17 mouse cellular contexts compared by ENCODE assay signal in the genomic region with DNA sequence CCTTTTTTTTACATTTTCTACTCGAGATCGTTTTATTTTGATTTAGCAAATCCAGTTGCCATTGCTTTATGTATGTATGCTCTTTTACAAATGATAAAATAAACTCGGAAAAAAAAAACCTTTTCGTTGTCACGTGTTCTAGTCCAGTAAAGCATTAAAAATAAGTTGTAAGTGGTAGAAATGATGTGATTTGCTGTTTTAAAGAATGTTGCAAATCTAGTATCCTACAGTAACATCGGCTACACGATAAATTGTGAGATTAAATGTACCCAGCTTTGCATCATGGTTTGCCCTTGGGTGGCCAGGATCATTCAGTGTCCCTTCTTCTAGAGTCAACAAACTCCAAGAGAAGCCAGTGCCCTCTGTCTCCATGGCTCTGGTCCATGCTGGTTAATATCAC. TPM values are rescaled to one million over a fixed set of nuclear protein-coding genes. Genes with fewer than 3 reads are reported as not detected.
"Had no signal": no experiment of that assay in that cellular context is flagged by ENCODE, and none has a peak within 500 bp of the region (broad histone marks: within the 10 kb centered on the region; RNA-seq: fewer than 3 reads in every experiment).

No protein-coding gene starts in this region.

- H3K27ac ChIP-seq: kidney, embryonic 15.5 days; left cerebral cortex, adult 2 months; limb, embryonic 10.5 days; liver, embryonic 13.5 days; lung, embryonic 15.5 days; macrophage had no signal

- H3K36me3 ChIP-seq: kidney, embryonic 15.5 days; limb, embryonic 10.5 days; liver, embryonic 13.5 days; lung, embryonic 15.5 days had no signal

- DNase-seq: kidney, postnatal 14 days; liver, embryonic 13.5 days; liver, postnatal 0 days; lung, postnatal 14 days; thymus, adult 18-20 months; thymus, postnatal 14 days had no signal

- H3K9ac ChIP-seq: kidney, embryonic 15.5 days; liver, embryonic 13.5 days; liver, postnatal 0 days; lung, embryonic 15.5 days had no signal

- H3K9me3 ChIP-seq: kidney, embryonic 15.5 days; limb, embryonic 10.5 days; liver, embryonic 13.5 days; lung, embryonic 15.5 days had no signal

- H3K4me2 ChIP-seq: kidney, embryonic 15.5 days; liver, embryonic 13.5 days; lung, embryonic 15.5 days had no signal

- ATAC-seq: liver, postnatal 0 days; midbrain, embryonic 16.5 days had no signal

- H3K4me3 ChIP-seq: kidney, embryonic 15.5 days; left cerebral cortex, adult 2 months; limb, embryonic 10.5 days; liver, embryonic 13.5 days; lung, embryonic 15.5 days; megakaryocyte, embryonic 14.5 days had no signal

RNA-seq across cellular contexts. Expression of a gene that starts 2.2 kb away (rescaled TPM):
- total RNA-seq: layer of hippocampus, adult 8-10 months; layer of hippocampus, postnatal 14 days; left cerebral cortex, adult 2 months; left cerebral cortex, postnatal 14 days had no signal
- polyA plus RNA-seq: kidney, embryonic 15.5 days; limb, embryonic 10.5 days; liver, embryonic 13.5 days; liver, postnatal 0 days; lung, embryonic 15.5 days; macrophage; stomach, embryonic 14.5 days had no signal
